Mouse (Mus musculus) cerebellum, adult 9-11 months (tissue): ENCODE data around the gene Sdf4.

Experiments used
- DNase-seq: peaks from one replicate; pipeline ENCODE4 v3.0.0; 2022

Gene Sdf4

GRCm38 (mm10) chr4:155992241-155992905 lies at the start of gene Sdf4, which contains the start of gene B3galt6:
Sdf4 (plus strand) TSS chr4:155992872.
B3galt6 (minus strand) TSS chr4:155992649.
- no peak for DNase-seq

- peak; percentile 67 for DNase-seq
These were observed 49.6 kb upstream of the Sdf4 start for GRCm38 (mm10) chr4:155943049-155943452.

GRCm38 (mm10) chr4:155943534-155944249 lies 49.0 kb upstream of the Sdf4 start, which contains the start of gene Ube2j2:
Ube2j2 (plus strand) TSS chr4:155943831.
- DNase-seq = peak; percentile 98

GRCm38 (mm10) chr4:155944271-155944670 lies 48.4 kb upstream of the Sdf4 start:
- no peak for DNase-seq

GRCm38 (mm10) chr4:155947094-155947493 lies 45.6 kb upstream of the Sdf4 start:
- no peak for DNase-seq

- peak; percentile 56 for DNase-seq
These were observed 37.2 kb upstream of the Sdf4 start for GRCm38 (mm10) chr4:155955491-155955890.

GRCm38 (mm10) chr4:155959275-155959674 lies 33.4 kb upstream of the Sdf4 start:
- DNase-seq = peak; percentile 69

GRCm38 (mm10) chr4:155962167-155962971 lies 30.3 kb upstream of the Sdf4 start, which contains the start of gene C1qtnf12:
C1qtnf12 (plus strand) TSS chr4:155962318.
- peak; percentile 43 for DNase-seq

GRCm38 (mm10) chr4:155963106-155963505 lies 29.6 kb upstream of the Sdf4 start:
- no peak for DNase-seq

GRCm38 (mm10) chr4:155964396-155964795 lies 28.3 kb upstream of the Sdf4 start:
- DNase-seq = no peak

GRCm38 (mm10) chr4:155969043-155969653 lies 23.5 kb upstream of the Sdf4 start:
- DNase-seq = no peak

GRCm38 (mm10) chr4:155970286-155970685 lies 22.4 kb upstream of the Sdf4 start:
- DNase-seq = no peak

GRCm38 (mm10) chr4:155972651-155973050 lies 20.0 kb upstream of the Sdf4 start:
- no peak for DNase-seq

- no peak for DNase-seq
These were observed 19.4 kb upstream of the Sdf4 start for GRCm38 (mm10) chr4:155973239-155973638.

- DNase-seq = no peak
These were observed 11.1 kb upstream of the Sdf4 start for GRCm38 (mm10) chr4:155981436-155982082.

- no peak for DNase-seq
These were observed 8.9 kb upstream of the Sdf4 start for GRCm38 (mm10) chr4:155983788-155984187.

GRCm38 (mm10) chr4:155991211-155991907 lies 1.3 kb upstream of the Sdf4 start:
- DNase-seq = peak; percentile 76

- no peak for DNase-seq
These were observed 803 bp upstream of the Sdf4 start for GRCm38 (mm10) chr4:155991908-155992230.

GRCm38 (mm10) chr4:155992906-155993547 lies 355 bp downstream of the Sdf4 start:
- peak; percentile 98 for DNase-seq

- no peak for DNase-seq
These were observed 934 bp downstream of the Sdf4 start for GRCm38 (mm10) chr4:155993606-155994005.

GRCm38 (mm10) chr4:156004109-156004508 lies 11.4 kb downstream of the Sdf4 start:
- DNase-seq = no peak
